9 mouse cellular contexts compared by ENCODE assay signal in the genomic region with DNA sequence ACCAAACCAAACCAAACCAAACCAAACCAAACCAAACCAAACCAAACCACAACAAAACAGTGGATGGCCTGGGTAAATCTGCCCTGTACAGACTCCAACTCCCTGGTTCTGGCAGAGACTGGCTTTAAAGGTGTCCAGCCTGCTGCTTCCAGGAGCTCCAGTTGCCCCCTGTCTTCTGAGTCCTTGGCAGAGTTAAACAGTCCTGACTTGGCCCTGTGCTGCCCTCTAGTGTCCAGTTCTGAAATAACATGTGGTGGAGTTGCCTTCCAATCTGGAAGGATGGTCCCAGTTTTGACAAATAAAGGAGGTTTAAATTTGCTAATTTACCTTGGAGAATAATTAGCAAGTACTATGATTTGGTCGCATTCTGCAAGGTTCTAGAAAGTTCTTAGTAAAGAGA.
DNase-seq lines count a peak whose midpoint lies in the region; ATAC-seq and TF ChIP-seq lines count a peak whose summit lies in the region.
"Had no signal": no experiment of that assay in that cellular context is flagged by ENCODE, and none has a peak within 500 bp of the region (broad histone marks: within the 10 kb centered on the region; RNA-seq: fewer than 3 reads in every experiment).

No protein-coding gene starts in this region.

- H3K4me3 ChIP-seq in E14TG2a.4 (replicated peaks; ENCODE audit: low read length) = no peak overlapping the region
- H3K4me3 ChIP-seq in forebrain, embryonic 11.5 days (ENCODE audit: low read depth, low read length) = no peak overlapping the region
- no peak overlapping the region for H3K4me3 ChIP-seq in lung, embryonic 16.5 days (ENCODE audit: low read length)
- H3K4me3 ChIP-seq: liver, embryonic 15.5 days had no signal

- DNase-seq in brain, embryonic 14.5 days (ENCODE audit: low read depth) = peak; percentile 90
- peak; percentile 85 for DNase-seq in forebrain, embryonic 11.5 days (ENCODE audit: low spot score)
- peak; percentile 83 to 94 for DNase-seq in heart, postnatal 14 days
- DNase-seq in kidney, postnatal 4 days = peak; percentile 89 to 91
- peak; percentile 69 for DNase-seq in ovary, postnatal 36 days (ENCODE audit: low spot score)
- DNase-seq in thymus, postnatal 14 days = peak; percentile 84

- no peaks in the 10 kb centered on the region for H3K9me3 ChIP-seq in E14TG2a.4 (ENCODE audit: low read length)
- H3K9me3 ChIP-seq in forebrain, embryonic 11.5 days (ENCODE audit: control insufficient read depth, low read length) = no peaks in the 10 kb centered on the region
- H3K9me3 ChIP-seq in lung, embryonic 16.5 days (ENCODE audit: control insufficient read depth, low read length) = no peaks in the 10 kb centered on the region
- H3K9me3 ChIP-seq: liver, embryonic 15.5 days had no signal

- H3K27ac ChIP-seq in forebrain, embryonic 11.5 days (ENCODE audit: low read depth, low read length) = no peak overlapping the region
- H3K27ac ChIP-seq in lung, embryonic 16.5 days (ENCODE audit: low read length) = no peak overlapping the region
- H3K27ac ChIP-seq: liver, embryonic 15.5 days had no signal

- H3K27me3 ChIP-seq in E14TG2a.4 (ENCODE audit: insufficient read depth, low read length) = no peaks in the 10 kb centered on the region
- no peaks in the 10 kb centered on the region for H3K27me3 ChIP-seq in forebrain, embryonic 11.5 days (ENCODE audit: control insufficient read depth, insufficient read depth, low read length)
- H3K27me3 ChIP-seq in lung, embryonic 16.5 days (ENCODE audit: control insufficient read depth, insufficient read depth, low read depth, low read length) = no peaks in the 10 kb centered on the region
- H3K27me3 ChIP-seq: liver, embryonic 15.5 days had no signal

- peak; percentile 80 for TF ChIP-seq CTCF in E14TG2a.4 (conservative IDR thresholded peaks at IDR 0.05; ENCODE audit: low read length)
- TF ChIP-seq CTCF in brain, embryonic 14.5 days (IDR thresholded peaks at IDR 0.05; ENCODE audit: borderline replicate concordance, extremely low read depth, insufficient read depth, insufficient read length) = peak; percentile 91

- H3K36me3 ChIP-seq in E14TG2a.4 (ENCODE audit: insufficient read depth, low read length) = no peaks in the 10 kb centered on the region
- no peaks in the 10 kb centered on the region for H3K36me3 ChIP-seq in forebrain, embryonic 11.5 days (ENCODE audit: control insufficient read depth, insufficient read depth, low read length)
- no peaks in the 10 kb centered on the region for H3K36me3 ChIP-seq in lung, embryonic 16.5 days (ENCODE audit: control insufficient read depth, insufficient read depth, low read length)
- H3K36me3 ChIP-seq: liver, embryonic 15.5 days had no signal

- H3K4me1 ChIP-seq in E14TG2a.4 (replicated peaks; ENCODE audit: low read depth, low read length) = no peaks in the 10 kb centered on the region
- no peaks in the 10 kb centered on the region for H3K4me1 ChIP-seq in forebrain, embryonic 11.5 days (replicated peaks; ENCODE audit: control insufficient read depth, insufficient read depth, low read length)
- peaks cover 18% of the 10 kb centered on the region for H3K4me1 ChIP-seq in lung, embryonic 16.5 days (replicated peaks; ENCODE audit: control insufficient read depth, insufficient read depth, low read length)
- H3K4me1 ChIP-seq: liver, embryonic 15.5 days had no signal

- intact Hi-C loops in heart, postnatal 14 days (cut with DNase I) = loop anchor here (1.0 to 10.0 kb wide), 6 partner anchors 25 to 417 kb away; no protein-coding TSS in a partner anchor

- no peak overlapping the region for H3K4me2 ChIP-seq in forebrain, embryonic 11.5 days (ENCODE audit: low read depth, low read length, severe bottlenecking)
- H3K4me2 ChIP-seq in lung, embryonic 16.5 days (ENCODE audit: low read depth, low read length) = no peak overlapping the region
- H3K4me2 ChIP-seq: liver, embryonic 15.5 days had no signal

- 3% methylated on average over 1 of the region's 1 CpGs for WGBS in forebrain, embryonic 11.5 days
- WGBS in lung, embryonic 16.5 days = 0% methylated on average over 1 of the region's 1 CpGs

- no peak for ATAC-seq in forebrain, embryonic 11.5 days (replicated peaks; ENCODE audit: low FRiP score)
- ATAC-seq in lung, embryonic 16.5 days (ENCODE audit: low read depth) = peak; percentile 64

- H3K9ac ChIP-seq in forebrain, embryonic 11.5 days (ENCODE audit: low read length) = no peak overlapping the region
- no peak overlapping the region for H3K9ac ChIP-seq in lung, embryonic 16.5 days (ENCODE audit: low read length)
- H3K9ac ChIP-seq: liver, embryonic 15.5 days had no signal

- TF ChIP-seq POLR2A in brain, embryonic 14.5 days (IDR thresholded peaks at IDR 0.05; ENCODE audit: borderline replicate concordance, extremely low read depth, insufficient read depth, insufficient read length, poor library complexity, severe bottlenecking) = no peak
